Mouse (Mus musculus) liver, adult 2 months (tissue): ENCODE measurements at regions not wholly inside any gene's neighbourhood (a gene's known extent, or its start where the extent isn't known, plus 50 kb on each side); places are given as distances from the start of the nearest gene placed in this dataset.

Source experiments
- DNase-seq: peaks from one replicate; pipeline ENCODE4 v3.0.0-alpha.2; 2011; ENCODE audit warnings: low read depth, low spot score; ENCODE audit errors: extremely low read depth
- H3K27ac ChIP-seq: fragments of 200-500 bp; replicated peaks from 2 replicates; pipeline ENCODE4 v1.5.1; 2012; ENCODE audit warnings: low read depth, mild to moderate bottlenecking, control low read depth, inconsistent platforms, low read length; ENCODE audit not compliant: insufficient read depth
- H3K27me3 ChIP-seq: fragments of 200-500 bp; 2 replicates; pipeline ENCODE4 v1.6.1; 2012; ENCODE audit warnings: mild to moderate bottlenecking, moderate library complexity, low read length, inconsistent platforms; ENCODE audit not compliant: control insufficient read depth, insufficient read depth
- H3K36me3 ChIP-seq: fragments of 200-500 bp; 2 replicates; pipeline ENCODE4 v1.6.1; 2012; ENCODE audit warnings: low read length, inconsistent platforms; ENCODE audit not compliant: control insufficient read depth, insufficient read depth
- H3K4me1 ChIP-seq: fragments of 200-500 bp; 2 replicates; pipeline ENCODE4 v1.6.1; 2011; ENCODE audit warnings: low read length; ENCODE audit not compliant: control insufficient read depth, insufficient read depth
- H3K4me3 ChIP-seq: fragments of 200-500 bp; 2 replicates; pipeline ENCODE4 v1.5.1; 2011; ENCODE audit warnings: low read depth, mild to moderate bottlenecking, control low read depth, low read length, moderate library complexity; ENCODE audit not compliant: insufficient read depth
- H3K79me2 ChIP-seq: fragments of 200-500 bp; 2 replicates; pipeline ENCODE4 v1.6.1; 2012; ENCODE audit warnings: inconsistent platforms, mild to moderate bottlenecking, low read length, moderate library complexity; ENCODE audit not compliant: control insufficient read depth, insufficient read depth
- H3K9ac ChIP-seq: fragments of 200-500 bp; 2 replicates; pipeline ENCODE4 v1.6.1; 2012; ENCODE audit warnings: low read depth, mild to moderate bottlenecking, control low read depth, inconsistent platforms, low read length
- CTCF ChIP-seq: fragments of 200-500 bp; IDR thresholded peaks from 2 replicates; pipeline ENCODE4 v1.5.1; 2011; ENCODE audit warnings: low read depth, low read length, control low read depth
- POLR2A ChIP-seq: fragments of 200-500 bp; IDR thresholded peaks from 2 replicates; pipeline ENCODE4 v1.6.1; 2011; ENCODE audit warnings: low read length, control low read depth; ENCODE audit not compliant: insufficient read depth; ENCODE audit errors: extremely low read depth
- WGBS: fragments of 180-500 bp; shearing (Covaris S2); methylation state at CpG from one replicate; pipeline ENCODE4 v1.1.7; 2018; 5-methylcytosine and 5-hydroxymethylcytosine counted together

- Histone ChIP-seq H3K27me3 (no peaks in the 10 kb centered on the region), H3K9ac (no peak overlapping the region), H3K4me1 (no peaks in the 10 kb centered on the region), H3K36me3 (no peaks in the 10 kb centered on the region), H3K4me3 (no peak overlapping the region), H3K27ac (no peak overlapping the region), H3K79me2 (no peaks in the 10 kb centered on the region)
- TF ChIP-seq POLR2A (no peak), CTCF (no peak)
- no peak for DNase-seq
- 85% methylated on average over 5 of the region's 5 CpGs for WGBS
Measured at GRCm38 (mm10) chr11:18714400-18714799, 304.4 kb downstream of the Meis1 start.

DNA sequence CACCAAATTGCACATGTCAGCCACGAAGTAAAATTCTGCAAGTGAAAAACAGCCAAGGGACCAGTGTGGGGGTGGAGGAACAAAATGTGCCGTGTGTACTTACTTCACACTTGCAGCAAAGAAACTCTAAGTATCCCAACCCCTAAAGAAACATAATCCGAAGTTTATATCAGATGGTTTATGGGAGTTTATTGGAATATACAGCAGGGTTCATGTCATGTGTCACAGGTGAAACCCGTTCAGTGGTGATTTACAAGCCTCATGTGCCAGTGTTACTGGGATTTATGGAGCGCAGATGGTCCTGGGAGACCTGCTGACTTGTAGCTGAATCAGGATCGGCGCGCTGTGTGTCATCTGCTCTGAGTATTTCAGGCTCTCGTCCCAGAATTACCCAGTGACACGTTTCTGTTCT is 306.1 kb downstream of the Meis1 start:
- H3K79me2 ChIP-seq = no peaks in the 10 kb centered on the region
- no peaks in the 10 kb centered on the region for H3K36me3 ChIP-seq
- H3K4me1 ChIP-seq = no peaks in the 10 kb centered on the region
- no peak overlapping the region for H3K4me3 ChIP-seq
- H3K27me3 ChIP-seq = no peaks in the 10 kb centered on the region
- no peak for TF ChIP-seq CTCF
- no peak for TF ChIP-seq POLR2A
- no peak overlapping the region for H3K9ac ChIP-seq
- no peak overlapping the region for H3K27ac ChIP-seq
- 83% methylated on average over 10 of the region's 10 CpGs for WGBS
- no peak for DNase-seq

GRCm38 (mm10) chr11:18709628-18710027 is 309.2 kb downstream of the Meis1 start:
- TF ChIP-seq POLR2A (no peak), CTCF (no peak)
- H3K4me3 ChIP-seq = no peak overlapping the region
- no peak for DNase-seq
- H3K79me2 ChIP-seq = no peaks in the 10 kb centered on the region
- H3K36me3 ChIP-seq = no peaks in the 10 kb centered on the region
- WGBS = 71% methylated on average over 3 of the region's 3 CpGs
- H3K27me3 ChIP-seq = no peaks in the 10 kb centered on the region
- H3K9ac ChIP-seq = no peak overlapping the region
- no peak overlapping the region for H3K27ac ChIP-seq
- no peaks in the 10 kb centered on the region for H3K4me1 ChIP-seq

DNA sequence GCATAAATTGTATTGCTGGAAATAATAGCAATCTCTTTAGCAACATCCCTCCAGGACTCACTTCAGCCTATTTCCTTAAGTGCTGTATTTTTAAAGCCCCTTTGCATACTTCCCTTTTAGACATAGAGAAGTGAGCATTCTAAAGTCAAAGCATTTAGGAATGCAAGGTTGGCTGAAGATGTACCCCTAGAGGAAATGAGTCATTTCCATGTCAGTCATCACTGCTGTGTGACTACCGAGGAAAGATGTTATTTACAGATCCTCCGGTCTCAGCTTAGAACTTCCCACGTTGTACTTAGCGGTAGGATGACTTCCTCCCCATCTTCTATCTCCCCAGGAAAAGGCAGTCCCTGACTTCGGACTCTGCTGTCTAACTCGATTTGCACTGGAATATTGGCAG is 337.2 kb downstream of the Meis1 start:
- DNase-seq = no peak
- no peaks in the 10 kb centered on the region for H3K4me1 ChIP-seq
- no peak overlapping the region for H3K9ac ChIP-seq
- no peak overlapping the region for H3K4me3 ChIP-seq
- no peaks in the 10 kb centered on the region for H3K27me3 ChIP-seq
- no peaks in the 10 kb centered on the region for H3K36me3 ChIP-seq
- 55% methylated on average over 6 of the region's 6 CpGs for WGBS
- H3K27ac ChIP-seq = no peak overlapping the region
- H3K79me2 ChIP-seq = no peaks in the 10 kb centered on the region
- no peak for TF ChIP-seq CTCF
- TF ChIP-seq POLR2A = no peak

DNA sequence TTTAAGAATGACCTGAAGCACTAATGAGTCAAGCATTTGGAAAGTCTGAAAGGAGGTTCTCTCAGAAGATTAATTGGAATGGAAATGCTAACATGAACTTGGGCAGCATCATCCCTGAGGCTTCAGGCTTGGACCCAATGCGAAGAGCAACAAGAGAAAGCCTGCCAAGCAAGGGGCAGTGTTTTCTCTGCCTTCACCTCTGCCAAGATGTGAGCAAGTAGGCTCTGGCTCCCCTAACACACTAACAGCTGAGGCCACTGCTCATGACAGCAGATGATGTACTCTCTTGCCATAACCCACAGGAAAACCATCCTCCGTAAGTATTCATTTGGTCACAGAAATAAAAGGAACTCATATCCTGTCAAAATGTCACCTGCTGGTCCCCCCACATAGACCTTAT is 341.9 kb downstream of the Meis1 start:
- Histone ChIP-seq H3K27me3 (no peaks in the 10 kb centered on the region), H3K9ac (no peak overlapping the region), H3K4me3 (no peak overlapping the region), H3K27ac (no peak overlapping the region), H3K4me1 (no peaks in the 10 kb centered on the region), H3K79me2 (no peaks in the 10 kb centered on the region), H3K36me3 (no peaks in the 10 kb centered on the region)
- no peak for DNase-seq
- no peak for TF ChIP-seq POLR2A
- TF ChIP-seq CTCF = no peak
- 89% methylated on average over 2 of the region's 2 CpGs for WGBS

- H3K4me3 ChIP-seq = no peak overlapping the region
- 92% methylated on average over 2 of the region's 2 CpGs for WGBS
- no peaks in the 10 kb centered on the region for H3K79me2 ChIP-seq
- H3K27ac ChIP-seq = no peak overlapping the region
- H3K27me3 ChIP-seq = no peaks in the 10 kb centered on the region
- TF ChIP-seq CTCF = no peak
- no peak for TF ChIP-seq POLR2A
- no peak overlapping the region for H3K9ac ChIP-seq
- no peaks in the 10 kb centered on the region for H3K36me3 ChIP-seq
- no peaks in the 10 kb centered on the region for H3K4me1 ChIP-seq
- no peak for DNase-seq
Measured at GRCm38 (mm10) chr11:18670967-18671366, 347.8 kb downstream of the Meis1 start.

- DNase-seq = no peak
- Histone ChIP-seq H3K4me3 (no peak overlapping the region), H3K79me2 (no peaks in the 10 kb centered on the region), H3K4me1 (no peaks in the 10 kb centered on the region), H3K36me3 (no peaks in the 10 kb centered on the region), H3K27ac (no peak overlapping the region), H3K27me3 (no peaks in the 10 kb centered on the region), H3K9ac (no peak overlapping the region)
- TF ChIP-seq POLR2A (no peak), CTCF (no peak)
- 86% methylated on average over 2 of the region's 2 CpGs for WGBS
Measured at GRCm38 (mm10) chr11:18669322-18669721, 349.5 kb downstream of the Meis1 start.
